Mouse (Mus musculus) C2C12 (cell line): Measurements from ENCODE around the gene Ndufb3. TPM values are rescaled to one million over a fixed set of nuclear protein-coding genes. Genes with fewer than 3 reads are reported as not detected.

Experiments used
- H3K27me3 ChIP-seq: one replicate; pipeline ENCODE4 v1.6.1; 2011; ENCODE audit not compliant: control insufficient read depth, insufficient read depth, insufficient read length
- H3K36me3 ChIP-seq: one replicate; pipeline ENCODE4 v1.6.1; 2011; ENCODE audit not compliant: control insufficient read depth, insufficient read depth
- H3K4me3 ChIP-seq: one replicate; pipeline ENCODE4 v1.5.1; 2011; ENCODE audit warnings: mild to moderate bottlenecking, control low read depth; ENCODE audit not compliant: poor library complexity, insufficient read depth, severe bottlenecking
- H3K79me2 ChIP-seq: one replicate; pipeline ENCODE4 v1.6.1; 2011; ENCODE audit not compliant: control insufficient read depth, insufficient read depth
- H3K79me3 ChIP-seq: one replicate; pipeline ENCODE4 v1.6.1; 2011; ENCODE audit warnings: low read depth, control low read depth
- H3ac ChIP-seq: one replicate; pipeline ENCODE3; 2011; ENCODE audit warnings: low read depth; ENCODE audit not compliant: control insufficient read depth, insufficient read length
- CEBPB ChIP-seq: IDR thresholded peaks from one replicate; pipeline ENCODE4 v1.6.1; 2011; ENCODE audit warnings: low read depth, mild to moderate bottlenecking, control low read depth, moderate library complexity
- CTCF ChIP-seq: IDR thresholded peaks from one replicate; pipeline ENCODE4 v1.5.1; 2011; ENCODE audit not compliant: control insufficient read depth, insufficient read depth, insufficient read length
- FOSL1 ChIP-seq: IDR thresholded peaks from one replicate; pipeline ENCODE4 v1.8.0; 2011; ENCODE audit warnings: mild to moderate bottlenecking, low read length; ENCODE audit not compliant: poor library complexity, insufficient read depth, severe bottlenecking
- MAX ChIP-seq: IDR thresholded peaks from one replicate; pipeline ENCODE4 v1.6.1; 2011; ENCODE audit warnings: mild to moderate bottlenecking, control low read depth
- MYOD1 ChIP-seq: IDR thresholded peaks from one replicate; pipeline ENCODE4 v1.6.1; 2011; ENCODE audit warnings: low read depth; ENCODE audit not compliant: control insufficient read depth, insufficient read length
- MYOG ChIP-seq: IDR thresholded peaks from one replicate; pipeline ENCODE4 v1.6.1; 2011; ENCODE audit not compliant: control insufficient read depth, insufficient read length; ENCODE audit errors: extremely low read depth
- USF1 ChIP-seq: IDR thresholded peaks from one replicate; pipeline ENCODE4 v1.6.1; 2011; ENCODE audit warnings: low read depth, mild to moderate bottlenecking, control low read depth, moderate library complexity
- polyA plus RNA-seq: library from polyadenylated mRNA; unstranded; fragments of >200 nt; fragmentation: generic; extraction: Trizol; gene quantifications from one replicate; pipeline ENCODE4 v1.2.1, GENCODE M21; 2012; ENCODE audit warnings: missing spikeins

The Ndufb3 gene
- polyA plus RNA-seq, 1 experiment: 123 TPM

DNA sequence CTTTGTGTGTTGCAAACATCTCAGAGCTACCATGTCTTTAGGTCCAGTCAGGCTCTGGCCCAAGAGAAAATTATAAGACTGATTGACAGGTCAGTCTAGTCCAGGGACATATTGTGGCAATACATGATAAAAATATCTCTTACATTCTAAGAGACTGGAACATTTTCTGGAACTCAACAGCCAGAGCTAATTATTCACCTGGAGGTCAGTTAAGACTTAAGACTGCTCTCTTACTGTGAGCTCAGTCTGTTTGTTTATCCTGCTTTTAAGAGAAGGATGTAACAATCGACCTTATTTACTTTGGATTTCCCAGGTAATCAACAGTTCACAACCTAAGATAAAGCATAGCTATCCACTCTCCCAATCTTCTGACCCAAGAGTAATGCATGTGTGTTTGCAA, 24.4 kb downstream of the Ndufb3 start:
- Histone ChIP-seq H3K27me3 (no peaks in the 10 kb centered on the region), H3ac (no peak overlapping the region), H3K36me3 (no peaks in the 10 kb centered on the region), H3K4me3 (no peak overlapping the region), H3K79me3 (no peaks in the 10 kb centered on the region), H3K79me2 (no peaks in the 10 kb centered on the region)
- no peak for TF ChIP-seq MAX
- no peak for TF ChIP-seq FOSL1
- no peak for TF ChIP-seq MYOD1
- no peak for TF ChIP-seq CTCF
- no peak for TF ChIP-seq MYOG
- TF ChIP-seq USF1: no peak
- no peak for TF ChIP-seq CEBPB

DNA sequence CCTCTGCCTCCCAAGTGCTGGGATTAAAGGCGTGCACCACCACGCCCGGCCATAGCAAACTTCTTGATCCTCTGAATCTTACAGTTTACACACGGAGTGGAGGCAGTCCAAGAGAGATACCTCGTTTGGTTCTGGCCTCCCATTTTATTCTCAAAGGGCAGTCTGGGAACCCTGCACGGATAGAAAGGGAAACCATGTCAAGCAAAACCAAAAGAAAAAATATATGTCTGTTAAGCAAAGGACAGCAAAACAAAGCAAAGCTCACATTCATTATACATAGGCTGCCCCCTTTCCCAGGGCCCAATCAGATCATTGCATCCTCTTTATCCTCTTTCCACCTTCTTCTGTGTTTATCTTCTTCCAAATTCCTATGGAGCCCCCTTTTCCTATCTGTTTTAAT, 27.6 kb downstream of the Ndufb3 start:
- no peak for TF ChIP-seq USF1
- TF ChIP-seq MYOG: no peak
- no peak for TF ChIP-seq FOSL1
- no peak for TF ChIP-seq CTCF
- no peak for TF ChIP-seq CEBPB
- TF ChIP-seq MYOD1: no peak
- no peak for TF ChIP-seq MAX
- no peaks in the 10 kb centered on the region for H3K79me2 ChIP-seq

DNA sequence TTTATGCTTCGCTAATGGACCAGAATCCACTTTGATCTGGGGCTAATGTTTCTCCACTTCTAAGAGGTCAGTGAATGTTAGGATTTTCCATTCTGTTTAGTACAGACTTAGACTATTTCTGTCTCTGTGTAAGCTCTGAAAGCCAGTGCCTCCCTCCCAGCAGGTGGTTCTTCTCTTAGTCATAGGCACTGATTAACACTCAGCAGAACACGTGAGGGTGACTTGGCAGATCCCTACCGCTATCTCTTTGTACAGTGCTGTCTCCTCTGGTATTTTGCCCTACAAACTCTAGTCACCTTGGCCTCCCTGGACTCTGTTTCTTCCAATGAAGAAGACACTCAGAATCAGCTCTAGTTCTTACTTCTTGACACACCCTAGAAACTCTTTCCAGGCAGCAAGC, 28.2 kb downstream of the Ndufb3 start:
- Histone ChIP-seq H3K27me3 (no peaks in the 10 kb centered on the region), H3K79me3 (no peaks in the 10 kb centered on the region), H3K4me3 (no peak overlapping the region), H3K79me2 (no peaks in the 10 kb centered on the region), H3K36me3 (no peaks in the 10 kb centered on the region), H3ac (no peak overlapping the region)
- TF ChIP-seq USF1 (peak; percentile 82), CEBPB (no peak), MYOD1 (peak; percentile 58)

More for the DNA sequence above, 27.6 kb downstream of the Ndufb3 start:
- Histone ChIP-seq H3K27me3 (no peaks in the 10 kb centered on the region), H3K36me3 (no peaks in the 10 kb centered on the region), H3K79me3 (no peaks in the 10 kb centered on the region), H3K4me3 (no peak overlapping the region), H3ac (no peak overlapping the region)

DNA sequence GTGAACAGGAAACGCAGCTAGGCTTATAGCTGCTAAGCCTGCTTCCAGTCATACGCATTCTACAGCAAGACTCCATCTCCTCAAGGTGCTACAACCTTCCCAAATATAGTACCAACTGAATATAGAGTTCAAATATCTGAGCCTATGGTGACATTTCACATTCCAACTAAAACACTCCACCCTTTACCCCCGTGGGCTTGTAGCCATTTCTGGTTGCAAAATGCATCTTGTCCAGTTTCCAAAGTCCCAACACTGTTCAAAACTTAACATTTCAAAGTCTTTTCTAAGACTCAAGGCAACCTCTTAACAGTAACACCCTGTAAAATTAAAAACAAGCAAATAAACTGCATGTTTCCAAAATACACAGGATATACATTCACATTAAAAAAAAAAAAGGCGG, 29.0 kb downstream of the Ndufb3 start:
- Histone ChIP-seq H3K79me2 (no peaks in the 10 kb centered on the region), H3ac (no peak overlapping the region), H3K79me3 (no peaks in the 10 kb centered on the region), H3K4me3 (no peak overlapping the region), H3K36me3 (no peaks in the 10 kb centered on the region), H3K27me3 (no peaks in the 10 kb centered on the region)
- TF ChIP-seq CEBPB (no peak), MYOG (no peak), FOSL1 (no peak), USF1 (no peak), MAX (no peak), CTCF (no peak), MYOD1 (no peak)

DNA sequence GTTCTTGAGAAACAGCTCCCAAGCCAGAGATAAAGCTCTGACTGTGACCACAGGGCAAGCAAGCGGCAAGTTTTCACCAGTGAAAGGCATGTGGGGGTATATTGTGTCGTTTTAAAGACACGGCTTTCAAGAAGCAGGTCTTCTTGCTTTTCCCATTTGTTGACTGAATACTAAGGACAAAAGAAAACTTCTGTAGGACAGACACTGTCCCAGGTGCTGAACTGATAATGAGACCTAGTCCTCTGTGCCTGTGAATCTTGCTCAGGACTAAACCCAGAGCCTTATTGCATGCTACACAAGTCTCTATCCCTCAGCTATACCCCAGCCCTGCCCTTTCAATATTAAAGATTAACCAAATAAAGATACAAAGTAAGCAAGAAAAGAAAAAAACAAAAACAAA, 30.0 kb downstream of the Ndufb3 start:
- Histone ChIP-seq H3K4me3 (no peak overlapping the region), H3K79me2 (no peaks in the 10 kb centered on the region), H3K79me3 (no peaks in the 10 kb centered on the region), H3ac (no peak overlapping the region), H3K27me3 (no peaks in the 10 kb centered on the region), H3K36me3 (no peaks in the 10 kb centered on the region)
- no peak for TF ChIP-seq CEBPB
- TF ChIP-seq FOSL1: no peak
- no peak for TF ChIP-seq CTCF
- TF ChIP-seq USF1: no peak
- no peak for TF ChIP-seq MYOG
- no peak for TF ChIP-seq MAX
- no peak for TF ChIP-seq MYOD1

DNA sequence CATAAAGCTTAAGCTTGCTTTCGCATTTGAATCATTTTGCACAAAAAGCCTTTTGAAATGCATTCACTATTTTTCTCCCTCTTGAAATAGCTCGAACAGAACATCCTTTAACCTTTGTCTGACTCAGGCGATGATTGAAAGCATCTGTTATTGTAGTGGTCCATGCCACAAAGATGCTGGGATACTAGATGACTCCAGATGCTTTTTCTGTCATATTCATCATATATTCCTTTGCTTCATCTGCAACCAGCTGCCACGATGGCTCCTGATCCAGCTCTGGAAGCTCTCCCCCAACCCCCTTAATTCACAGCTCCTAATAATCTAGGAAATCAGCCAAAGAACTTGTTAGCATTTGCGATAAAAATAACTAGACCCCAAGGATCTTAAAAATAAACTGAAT, 30.9 kb downstream of the Ndufb3 start:
- Histone ChIP-seq H3K36me3 (no peaks in the 10 kb centered on the region), H3K79me3 (no peaks in the 10 kb centered on the region), H3K4me3 (no peak overlapping the region), H3K27me3 (no peaks in the 10 kb centered on the region), H3K79me2 (no peaks in the 10 kb centered on the region), H3ac (no peak overlapping the region)
- no peak for TF ChIP-seq FOSL1
- no peak for TF ChIP-seq MYOD1
- no peak for TF ChIP-seq CEBPB
